Mouse (Mus musculus) ES-Bruce4 (cell line): ENCODE measurements around the gene Muc3.

ENCODE experiments used
- CTCF ChIP-seq: IDR thresholded peaks from one replicate; pipeline ENCODE4 v1.8.1; 2011; ENCODE audit warnings: low read depth, low read length
- EP300 ChIP-seq: IDR thresholded peaks from 2 replicates; pipeline ENCODE4 v1.6.1; 2011; ENCODE audit warnings: low read depth, low read length; ENCODE audit not compliant: insufficient read depth
- POLR2A ChIP-seq: IDR thresholded peaks from one replicate; pipeline ENCODE4 v1.8.1; 2011; ENCODE audit warnings: low read length; ENCODE audit not compliant: insufficient read depth

DNA sequence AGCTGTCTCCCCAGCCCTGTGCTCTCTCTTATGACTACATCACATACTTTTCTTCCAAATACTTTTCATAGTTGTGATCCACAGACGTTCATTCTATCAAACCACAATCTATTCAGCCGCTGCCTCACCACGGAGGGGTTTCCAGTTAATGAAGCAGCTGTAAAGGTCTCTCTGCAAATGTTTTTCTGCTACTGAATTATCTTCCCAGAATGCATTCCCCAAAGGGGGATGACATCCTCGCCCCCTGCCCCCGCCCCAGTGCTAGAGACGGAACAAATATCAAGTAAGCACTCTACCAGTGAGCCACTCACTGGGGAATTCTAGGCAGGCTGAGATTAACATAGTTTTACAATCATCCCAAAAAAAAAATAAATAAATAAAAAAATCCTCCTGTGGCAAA, 41.0 kb downstream of the Muc3 start:
- TF ChIP-seq CTCF = no peak
- no peak for TF ChIP-seq POLR2A
- no peak for TF ChIP-seq EP300
